Mouse (Mus musculus): ENCODE results near the gene Cyp4f15. TPM values are rescaled to one million over a fixed set of nuclear protein-coding genes. Genes with fewer than 3 reads are reported as not detected.

Gene Cyp4f15
- total RNA-seq, 2 experiments from 2014 or later: 2.3 to 6.1 TPM

Other genes starting within 250 kb of the Cyp4f15 start
- gene Cyp4f39, start 232.9 kb upstream of the Cyp4f15 start, total RNA-seq (2021): not detected
- gene Cyp4f17, start 179.6 kb upstream of the Cyp4f15 start, total RNA-seq (2021): 10 to 100 TPM; 11.3 to 12.4 TPM
- 10 to 100 TPM in 1 of 2 experiments, 1 to 10 TPM in 1; 9.9 to 10.5 TPM for gene Cyp4f16, start 149.1 kb upstream of the Cyp4f15 start, total RNA-seq (2021)
- gene Cyp4f37, start 64.3 kb upstream of the Cyp4f15 start, total RNA-seq (2021): not detected
- under 1 TPM in 1 of 2 experiments, not detected in 1; 0.17 TPM for gene Cyp4f40, start 26.7 kb upstream of the Cyp4f15 start, total RNA-seq (2021)
- 10 to 100 TPM; 41.5 to 44.8 TPM for gene Zfp871, start 102.7 kb downstream of the Cyp4f15 start, total RNA-seq (2021)
- under 1 TPM; 0.46 to 0.64 TPM for gene Zfp811, start 124.3 kb downstream of the Cyp4f15 start, total RNA-seq (2021)
- gene Zfp799, start 144.6 kb downstream of the Cyp4f15 start, total RNA-seq (2021): 10 to 100 TPM in 1 of 2 experiments, 1 to 10 TPM in 1; 6.9 to 10.2 TPM
- gene Zfp870, start 206.0 kb downstream of the Cyp4f15 start, total RNA-seq (2021): 10 to 100 TPM in 1 of 2 experiments, 1 to 10 TPM in 1; 8.4 to 11.3 TPM
- 1 to 10 TPM; 6.8 to 9.7 TPM for gene Cyp4f14, start 231.7 kb downstream of the Cyp4f15 start, total RNA-seq (2021)

Measured in adrenal gland, adult 18-20 months (tissue).